Mouse (Mus musculus) 3T3-L1 (cell line): ENCODE results near the gene Wt1.
A peak's percentile ranks its signal among the peaks of the same experiment; 100 is the strongest.

Source experiments
- DNase-seq: peaks from one replicate; pipeline ENCODE4 v3.0.0-alpha.2; 2015; ENCODE audit warnings: low read depth, low spot score

Wt1 gene

DNA sequence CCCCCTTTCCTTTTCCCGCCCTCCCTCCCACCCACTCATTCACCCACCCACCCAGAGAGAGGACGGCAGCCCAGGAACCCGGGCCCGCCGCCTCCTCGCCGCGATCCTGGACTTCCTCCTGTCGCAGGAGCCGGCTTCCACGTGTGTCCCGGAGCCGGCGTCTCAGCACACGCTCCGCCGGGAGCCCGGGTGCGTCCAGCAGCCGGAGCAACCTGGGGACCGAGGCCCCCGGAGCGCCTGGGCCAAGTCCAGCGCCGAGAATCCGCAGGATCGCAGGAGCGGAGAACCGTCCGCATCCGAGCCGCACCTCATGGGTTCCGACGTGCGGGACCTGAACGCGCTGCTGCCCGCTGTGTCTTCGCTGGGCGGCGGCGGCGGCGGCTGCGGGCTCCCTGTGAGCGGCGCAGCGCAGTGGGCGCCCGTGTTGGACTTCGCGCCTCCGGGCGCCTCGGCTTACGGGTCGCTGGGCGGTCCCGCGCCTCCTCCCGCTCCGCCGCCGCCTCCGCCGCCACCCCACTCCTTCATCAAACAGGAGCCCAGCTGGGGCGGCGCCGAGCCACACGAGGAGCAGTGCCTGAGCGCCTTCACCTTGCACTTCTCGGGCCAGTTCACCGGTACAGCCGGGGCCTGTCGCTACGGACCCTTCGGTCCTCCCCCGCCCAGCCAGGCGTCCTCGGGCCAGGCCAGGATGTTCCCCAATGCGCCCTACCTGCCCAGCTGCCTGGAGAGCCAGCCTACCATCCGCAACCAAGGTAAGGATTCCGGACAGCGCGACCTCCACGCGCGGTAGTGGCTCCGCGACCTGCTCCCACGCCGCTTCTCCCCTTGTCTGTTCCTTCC is 582 bp downstream of the Wt1 start:
- DNase-seq, result no peak

DNA sequence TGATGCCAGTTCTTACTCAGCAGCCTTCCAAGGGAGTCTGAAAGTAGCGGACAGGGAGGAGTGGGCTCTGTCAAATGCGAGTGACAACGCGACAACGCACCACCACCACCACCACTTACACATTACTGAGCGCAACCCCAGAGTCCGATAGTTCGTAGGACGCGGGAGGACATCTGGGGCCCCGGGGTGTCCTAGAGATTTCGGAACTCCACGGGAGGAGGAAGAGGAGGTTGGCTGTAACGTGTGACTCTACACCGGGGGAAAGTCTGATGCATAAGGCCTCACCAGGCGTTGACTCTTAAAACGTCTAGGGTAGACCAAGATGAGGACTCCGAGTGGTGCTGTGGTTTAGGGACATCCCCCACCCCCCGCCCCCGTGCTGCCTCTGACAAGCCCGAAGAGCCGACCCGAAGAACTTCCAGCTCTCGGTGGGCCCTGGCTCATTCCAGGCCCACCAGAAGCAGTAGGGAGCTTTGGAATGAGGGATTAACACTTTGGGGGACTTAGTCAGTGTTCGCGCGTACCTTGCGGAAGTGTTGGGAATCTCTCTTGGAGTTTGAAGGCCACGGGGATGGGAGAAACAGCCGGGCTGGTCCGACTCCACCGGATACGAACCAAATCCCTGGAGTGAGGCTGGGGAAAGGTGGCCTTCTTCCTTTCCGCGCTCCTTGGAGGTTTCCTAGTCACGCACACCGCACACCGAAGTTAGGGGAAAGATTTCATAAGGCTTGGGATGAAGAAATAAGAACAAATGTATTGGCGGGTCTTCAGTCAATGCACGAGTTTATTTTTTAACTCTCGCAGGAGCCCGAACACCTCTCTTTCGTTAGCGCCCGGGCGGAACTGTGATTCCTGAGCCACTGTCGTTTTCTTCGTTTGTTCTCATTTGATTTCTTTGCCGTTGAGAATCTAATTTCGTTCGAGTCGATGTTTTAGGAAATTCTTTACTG is 1.5 kb downstream of the Wt1 start:
- DNase-seq, result no peak

DNA sequence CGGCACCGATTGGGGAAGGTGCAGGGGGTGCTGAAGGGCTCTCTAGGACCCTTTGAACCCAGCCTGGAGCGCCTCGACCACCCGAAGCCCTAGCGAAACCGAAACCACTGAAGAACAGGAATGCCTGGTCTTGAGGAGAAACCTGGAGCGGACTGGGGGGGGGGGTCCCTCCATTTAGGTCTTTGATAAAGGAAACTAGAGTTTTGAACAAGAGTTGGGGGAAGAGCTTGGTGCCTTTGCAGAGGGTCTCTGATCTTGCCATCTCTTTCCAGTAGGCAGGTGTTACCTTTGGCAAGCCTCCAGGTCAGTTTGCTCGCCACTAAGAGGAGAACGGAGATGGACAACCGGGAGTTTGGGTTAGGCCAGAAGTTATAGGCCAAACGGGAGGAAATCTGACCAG is 2.2 kb downstream of the Wt1 start:
- DNase-seq, result no peak

DNA sequence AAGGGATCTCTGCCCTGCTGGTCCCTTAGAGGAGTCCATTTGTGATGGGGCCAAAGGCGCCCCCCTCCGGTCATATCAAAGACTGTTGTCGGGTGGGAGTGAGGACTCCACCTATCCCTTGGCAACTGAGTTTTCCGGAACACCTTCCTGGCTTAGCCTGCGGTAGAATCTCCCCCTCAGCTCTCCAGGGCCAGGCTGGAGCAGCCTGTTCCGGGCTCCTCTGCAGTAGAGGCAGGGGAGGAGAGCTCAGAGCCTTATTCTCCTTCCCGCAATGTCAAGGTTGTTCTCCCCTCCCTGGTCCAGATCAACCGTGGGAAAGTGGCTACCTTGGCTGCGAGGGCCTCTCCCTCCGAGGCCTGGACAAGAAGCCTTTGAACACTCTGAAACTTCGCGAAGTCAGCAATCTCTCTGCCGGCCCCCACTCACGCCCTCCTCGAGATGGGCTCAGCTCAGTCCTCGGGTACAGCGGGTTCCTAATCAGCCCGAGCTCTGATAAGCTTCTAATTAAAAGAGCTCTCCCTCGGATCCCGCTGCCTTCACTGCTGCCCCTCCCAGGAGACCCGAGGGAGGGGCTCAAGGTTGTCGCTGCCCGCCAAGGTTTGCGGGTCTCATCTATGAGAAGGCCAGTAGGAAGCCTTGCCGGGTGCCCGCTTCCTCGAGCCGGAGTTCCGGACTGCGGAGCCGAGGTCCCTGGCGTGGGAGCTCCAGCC is 4.2 kb downstream of the Wt1 start:
- no peak for DNase-seq

DNA sequence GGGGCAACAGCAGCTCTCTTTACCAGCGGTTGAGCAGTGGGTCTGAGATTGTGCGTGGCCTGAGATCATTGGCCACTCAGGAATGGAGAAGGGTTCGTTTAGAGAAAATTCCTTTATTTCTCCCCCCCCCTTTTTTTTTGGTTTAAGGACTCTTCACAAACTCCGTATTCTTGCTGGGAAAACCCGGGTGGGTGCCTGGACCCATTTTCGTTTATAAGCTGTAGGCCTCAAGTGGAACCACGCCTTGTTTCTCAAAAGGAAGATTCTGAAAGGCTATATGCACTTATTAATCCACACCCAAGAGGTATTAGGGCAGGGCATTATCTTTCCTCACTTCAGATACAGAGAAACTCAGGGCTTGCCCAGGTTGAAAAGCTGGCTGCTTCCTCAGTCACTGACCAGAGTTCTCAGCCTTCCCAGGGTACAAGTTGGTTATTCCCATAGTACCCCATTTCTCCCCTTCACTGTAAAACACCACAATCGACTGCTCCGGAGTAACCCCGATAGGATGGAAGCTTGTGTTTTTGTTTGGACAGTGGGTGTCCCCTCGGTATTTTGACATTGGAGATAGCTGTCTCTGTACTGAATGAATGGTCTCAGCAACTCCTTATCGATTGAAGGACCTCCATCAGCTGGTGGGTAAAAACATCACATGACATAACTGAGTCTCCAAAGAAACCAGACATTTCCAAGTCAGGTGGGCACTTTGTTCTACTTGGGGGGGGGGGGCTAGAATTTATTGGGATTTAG is 4.9 kb downstream of the Wt1 start:
- DNase-seq, result no peak

DNA sequence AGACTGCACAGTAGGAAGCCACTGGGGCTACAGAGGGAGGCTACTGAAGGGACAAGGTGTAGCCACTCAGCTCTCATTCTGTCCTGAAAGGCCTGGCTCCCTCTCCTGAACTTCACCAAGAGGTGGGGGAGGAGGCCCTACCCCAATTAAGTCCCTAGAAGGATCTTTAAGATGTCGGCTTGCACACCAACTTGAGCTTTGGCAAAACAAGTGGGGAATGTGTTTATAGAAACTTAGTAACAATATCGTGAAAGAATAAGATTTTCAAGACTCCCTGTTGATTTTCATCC is 5.4 kb downstream of the Wt1 start:
- no peak for DNase-seq

DNA sequence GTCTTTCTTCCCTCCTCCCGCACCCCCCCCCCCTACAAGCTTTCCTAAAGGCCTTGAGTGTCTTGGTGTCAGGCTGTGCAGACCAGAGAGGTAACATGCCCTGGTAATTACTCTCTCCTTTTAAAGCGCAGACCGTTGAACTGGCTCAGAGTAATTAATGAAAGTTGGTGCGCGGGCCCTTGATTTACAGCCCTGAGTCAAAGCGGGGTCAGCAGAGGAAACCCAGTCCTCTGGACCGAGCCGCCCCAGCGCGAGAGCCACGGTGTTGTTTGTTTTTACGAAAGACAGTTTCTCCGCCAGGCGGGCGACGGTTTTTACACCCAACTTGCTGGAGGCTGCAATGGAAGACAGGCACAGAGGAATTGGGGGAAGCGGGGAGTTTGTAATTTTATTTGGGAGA is 6.0 kb downstream of the Wt1 start:
- DNase-seq, result no peak

DNA sequence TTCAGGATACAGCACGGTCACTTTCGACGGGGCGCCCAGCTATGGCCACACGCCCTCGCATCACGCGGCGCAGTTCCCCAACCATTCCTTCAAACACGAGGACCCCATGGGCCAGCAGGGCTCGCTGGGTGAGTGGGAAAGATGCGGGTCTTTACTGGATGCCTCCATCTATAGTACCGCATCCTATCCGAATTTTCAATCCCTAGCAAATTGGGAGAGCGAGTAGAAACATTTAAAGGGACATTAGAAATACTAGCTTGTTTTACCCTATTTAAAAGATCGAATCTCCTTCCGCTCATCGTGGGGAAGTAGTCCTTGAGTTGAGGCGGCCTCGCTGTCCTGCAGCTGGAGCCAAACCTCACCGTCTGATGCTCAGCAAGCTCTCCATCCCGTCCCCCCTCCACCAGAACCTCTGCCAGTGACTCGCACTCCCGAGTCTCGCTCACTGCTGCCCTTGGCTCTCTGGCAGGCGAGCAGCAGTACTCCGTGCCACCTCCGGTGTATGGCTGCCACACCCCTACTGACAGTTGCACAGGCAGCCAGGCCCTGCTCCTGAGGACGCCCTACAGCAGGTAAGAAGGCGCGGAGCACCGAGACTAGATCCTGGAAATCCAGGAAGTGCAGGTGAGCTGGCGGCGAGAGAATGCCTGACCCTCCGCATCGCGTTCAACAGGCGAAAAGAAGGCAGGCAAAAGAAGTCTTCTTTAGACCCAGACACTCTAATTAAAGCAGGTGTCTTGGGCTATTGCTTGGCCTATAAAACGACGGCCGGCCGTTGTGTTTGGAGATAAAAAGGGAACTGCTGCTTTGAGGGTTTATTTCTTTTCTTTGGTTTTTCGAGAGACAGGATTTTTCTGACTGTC is 6.8 kb downstream of the Wt1 start:
- DNase-seq, result no peak

DNA sequence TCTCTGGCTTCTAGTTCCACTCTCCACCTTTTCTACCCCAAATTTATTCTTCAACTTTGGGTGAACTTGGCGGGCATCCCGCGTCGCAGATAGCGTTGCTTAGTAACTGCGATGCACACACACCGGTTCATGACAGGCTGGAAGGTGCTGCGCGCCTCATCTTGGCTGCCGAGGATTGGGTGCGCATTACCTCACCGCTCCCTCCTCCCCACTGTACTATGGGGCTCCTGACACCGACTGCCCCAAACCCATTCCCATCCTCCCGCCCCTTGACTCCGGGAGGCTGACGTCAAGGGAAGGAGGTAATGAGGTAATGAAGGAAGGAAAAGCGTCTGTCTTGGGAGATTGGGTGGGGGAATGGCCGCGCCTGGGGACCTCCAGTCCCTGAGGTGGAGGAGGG is 8.0 kb downstream of the Wt1 start:
- no peak for DNase-seq

DNA sequence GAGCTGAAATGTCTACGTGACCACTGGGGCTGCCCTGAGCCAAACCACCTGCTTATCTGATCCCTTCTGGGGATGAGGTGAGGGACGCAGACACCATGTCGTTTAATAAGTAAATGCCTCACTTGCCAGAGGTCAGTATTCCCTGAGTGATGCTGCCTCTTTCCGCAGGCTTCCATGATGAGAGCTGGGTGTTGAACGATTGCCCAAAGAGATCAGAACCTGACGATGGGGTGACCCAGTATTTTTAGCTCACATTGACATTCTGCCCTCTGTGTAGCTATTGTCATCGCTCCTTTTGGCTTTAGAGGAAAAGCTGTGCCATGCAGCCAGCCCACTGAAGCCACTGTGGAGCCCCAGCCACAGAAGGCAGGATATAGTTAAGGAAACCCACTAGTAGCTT is 13.1 kb downstream of the Wt1 start:
- DNase-seq, result no peak

DNA sequence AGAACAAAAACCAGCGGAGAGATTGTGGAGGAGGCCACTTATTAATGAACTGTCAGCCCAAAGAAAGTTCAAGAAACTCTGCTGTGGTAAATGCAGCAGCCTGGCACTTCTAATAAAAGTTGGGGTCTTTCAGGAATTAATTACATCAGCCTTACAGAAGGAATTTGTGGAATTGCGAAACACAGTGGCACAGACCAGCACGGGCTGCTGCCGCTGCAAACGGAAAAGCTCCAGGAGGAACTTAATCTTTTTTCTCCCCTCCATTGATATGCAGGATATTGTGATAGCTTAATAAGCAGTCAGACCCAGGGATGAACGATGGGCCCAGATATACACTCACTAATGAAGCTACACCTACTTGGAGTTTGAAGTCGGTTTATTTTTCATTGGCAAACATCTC is 15.0 kb downstream of the Wt1 start:
- no peak for DNase-seq

DNA sequence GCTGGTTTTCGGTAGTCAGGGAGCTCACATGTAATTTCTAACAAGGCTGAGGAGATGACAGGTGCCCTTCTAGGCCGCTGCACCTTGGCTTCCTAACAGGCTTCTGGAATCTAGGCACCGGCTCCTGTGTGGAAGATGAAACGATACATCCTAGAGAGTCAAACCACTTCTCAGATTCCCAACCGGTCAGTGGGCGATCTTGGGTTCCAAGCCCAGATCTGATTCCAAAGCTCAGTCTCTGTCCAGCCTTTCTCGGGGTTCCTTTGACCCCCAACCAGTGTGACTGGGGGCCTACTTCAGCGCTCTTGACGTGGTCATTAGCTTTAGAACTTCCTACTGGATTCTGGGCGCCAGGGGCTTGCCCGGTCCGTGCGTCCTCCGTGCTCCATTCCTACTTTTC is 17.4 kb downstream of the Wt1 start:
- DNase-seq, result no peak

DNA sequence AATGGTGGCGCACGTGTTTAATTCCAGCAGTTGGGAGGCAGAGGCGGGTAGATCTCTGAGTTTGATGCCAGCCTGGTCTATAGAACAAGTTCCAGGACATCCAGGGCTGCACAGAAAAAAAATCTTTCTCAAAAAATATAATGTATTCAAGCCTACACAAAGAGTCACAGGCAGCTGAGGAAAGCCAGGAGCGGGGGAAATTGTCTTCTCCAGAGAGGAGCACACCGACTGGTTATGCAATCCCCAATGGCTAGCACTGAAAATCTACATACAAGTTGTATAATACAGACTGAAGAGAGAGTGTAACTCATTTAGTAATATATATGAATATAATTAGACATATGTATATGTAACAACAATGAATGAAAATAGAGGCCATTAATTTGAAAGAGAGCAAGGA is 25.2 kb downstream of the Wt1 start:
- no peak for DNase-seq

DNA sequence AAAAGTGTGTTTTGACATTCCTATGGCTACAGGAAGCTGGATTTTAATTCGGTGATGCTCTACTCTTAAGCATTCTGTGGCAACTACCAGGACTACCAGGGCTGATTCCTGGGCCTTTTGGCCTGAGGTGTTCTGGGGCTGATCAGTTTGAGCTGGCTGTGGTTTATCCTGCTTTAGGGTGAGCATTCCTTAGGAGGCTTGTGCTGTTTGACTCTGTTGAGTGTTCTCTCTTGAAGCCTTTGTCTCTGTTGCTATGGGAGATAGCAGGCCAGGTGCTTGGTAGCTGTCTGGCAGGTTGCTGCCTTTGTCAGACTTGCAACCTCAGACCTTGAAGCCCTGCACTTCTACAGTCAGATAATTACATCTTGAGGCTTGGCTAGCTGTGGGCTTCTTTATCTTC is 26.7 kb downstream of the Wt1 start:
- no peak for DNase-seq

DNA sequence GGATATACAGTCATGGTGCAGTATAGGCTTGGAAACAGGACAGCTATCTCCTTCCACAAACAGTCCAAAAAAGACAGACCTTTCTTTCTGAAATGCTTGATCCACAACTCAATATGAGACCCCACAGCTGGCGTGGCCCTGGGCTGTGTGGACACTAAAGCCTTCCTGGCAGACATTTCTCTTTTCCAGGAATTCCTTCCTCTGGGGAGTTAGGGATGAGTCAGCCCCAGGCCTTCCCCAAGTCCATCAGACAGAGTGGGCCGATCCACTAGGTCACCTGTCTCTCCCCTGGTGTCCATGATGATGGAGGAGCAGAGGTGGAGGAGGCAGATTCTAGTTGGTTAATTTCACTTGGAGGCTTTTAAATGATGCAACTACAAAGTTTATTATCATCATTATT is 34.6 kb downstream of the Wt1 start:
- peak; percentile 71 for DNase-seq

DNA sequence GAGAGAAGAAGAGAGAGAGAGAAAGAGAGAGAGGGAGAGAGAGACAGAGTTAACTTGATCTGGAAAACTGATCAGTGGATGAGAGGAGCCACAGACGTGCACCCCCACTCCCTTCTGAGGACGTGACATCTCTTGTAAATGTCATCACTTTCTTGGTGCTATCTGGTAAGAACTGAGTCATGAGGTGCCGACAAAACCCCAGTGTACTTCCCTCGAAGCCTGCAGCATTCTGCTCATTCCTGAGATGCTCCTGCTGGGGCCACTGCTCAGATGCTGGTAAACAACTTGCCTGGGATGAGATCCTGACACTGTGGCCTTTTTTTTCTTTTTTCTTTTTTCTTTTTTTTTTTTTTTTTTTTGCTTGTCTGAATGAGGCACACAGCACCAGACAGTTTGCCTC is 36.4 kb downstream of the Wt1 start:
- DNase-seq, result peak; percentile 86

DNA sequence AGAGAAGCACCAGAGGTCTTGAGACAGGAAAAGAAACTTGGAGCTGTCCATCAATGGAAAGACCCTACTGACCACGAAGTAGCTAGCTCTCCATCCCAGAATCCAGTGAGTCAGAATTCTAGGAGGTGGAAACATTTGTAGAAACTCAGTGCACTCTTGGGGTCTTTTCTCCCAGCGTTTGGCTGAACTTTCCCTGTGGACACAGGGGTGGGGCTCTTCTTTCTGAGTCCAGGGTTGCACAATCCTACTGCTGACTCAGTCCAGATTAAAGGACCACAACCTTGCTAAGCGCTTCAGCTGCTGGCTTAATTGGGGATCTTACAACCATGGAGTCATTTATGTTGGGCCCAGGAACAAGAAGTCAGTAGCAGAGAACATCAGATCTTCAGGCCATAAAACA is 41.8 kb downstream of the Wt1 start:
- peak; percentile 65 for DNase-seq

DNA sequence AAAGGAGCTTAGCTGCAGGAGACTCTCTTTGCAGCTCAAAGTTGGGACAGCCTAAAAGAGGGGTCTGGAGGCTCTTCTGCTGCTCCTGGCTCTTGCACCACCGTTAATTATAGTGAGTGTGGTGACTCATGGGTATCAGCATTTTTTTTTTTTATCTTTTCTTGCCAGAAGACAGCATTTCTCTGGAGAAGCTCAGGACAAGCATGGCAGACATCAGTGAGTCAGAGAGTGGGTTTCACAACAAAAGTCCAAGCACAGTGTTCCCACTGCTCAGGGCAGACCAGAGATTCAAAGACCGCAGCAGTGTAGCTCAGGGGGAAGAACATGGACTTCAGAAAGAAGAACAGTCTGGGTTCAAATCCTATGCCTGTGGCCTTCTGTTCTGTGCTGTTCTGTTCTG is 47.9 kb downstream of the Wt1 start:
- peak; percentile 84 for DNase-seq

DNA sequence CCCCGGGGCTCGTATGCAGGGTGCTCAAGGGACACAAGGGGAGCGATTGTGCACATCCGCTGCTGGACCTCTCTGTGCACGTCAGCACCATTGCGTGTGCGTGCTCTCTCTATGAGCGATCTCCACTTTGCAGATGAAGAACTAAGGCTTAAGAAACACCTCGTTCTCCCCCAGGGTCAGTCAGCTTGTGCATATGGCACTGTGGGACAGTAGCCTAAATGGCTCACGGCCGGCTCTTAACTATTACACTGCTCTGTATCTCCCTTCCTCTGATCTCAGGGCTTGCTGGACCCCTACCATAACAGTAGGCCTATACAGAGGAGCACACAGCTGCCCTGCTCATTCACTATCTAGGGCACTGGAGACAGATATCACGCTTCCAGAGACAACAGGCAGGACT is 52.5 kb downstream of the Wt1 start:
- no peak for DNase-seq

DNA sequence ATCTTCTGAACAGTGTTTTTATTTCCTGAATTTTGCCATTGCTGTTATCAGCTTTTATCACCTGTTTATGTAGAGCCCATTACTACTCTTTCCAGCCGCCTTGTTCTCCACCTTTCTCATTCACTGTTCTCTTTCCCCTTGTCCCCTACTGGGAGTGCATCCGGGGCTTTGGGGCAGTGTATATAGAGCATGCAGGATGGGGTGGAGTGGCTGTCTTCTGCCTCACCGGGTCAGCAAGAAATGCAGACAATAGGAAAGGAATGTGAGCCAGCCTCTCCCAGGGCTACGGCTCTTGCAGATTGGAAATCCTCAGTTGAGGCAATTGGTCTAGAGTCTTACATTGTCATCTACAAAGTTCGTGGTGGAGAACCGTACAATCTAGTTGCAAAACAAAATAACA is 56.2 kb downstream of the Wt1 start:
- no peak for DNase-seq

DNA sequence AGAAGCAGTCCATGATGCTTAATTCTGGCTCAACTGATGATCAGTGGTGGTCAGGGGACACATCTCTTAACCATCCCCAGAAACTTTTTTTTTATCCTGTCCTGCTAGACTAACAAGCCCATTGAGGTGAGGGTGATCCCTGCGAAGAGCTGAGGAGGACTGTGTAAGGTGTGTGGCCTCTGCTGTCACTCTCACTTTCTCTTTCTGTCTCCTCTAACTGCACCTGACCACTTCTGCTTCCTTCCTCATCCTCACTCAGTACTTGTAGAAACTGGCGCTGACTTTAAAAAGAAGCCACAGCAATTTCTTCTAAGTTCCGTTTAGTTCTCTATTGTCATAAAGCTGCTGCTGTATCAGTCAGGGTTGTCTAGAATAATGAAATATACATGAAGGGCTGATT is 58.8 kb downstream of the Wt1 start:
- DNase-seq, result no peak
